Mouse (Mus musculus) E14TG2a.4 (cell line): ENCODE data around the gene Zfp786.

Source experiments
- CTCF ChIP-seq: conservative IDR thresholded peaks from 2 replicates; pipeline ENCODE4 v1.5.1; 2014; ENCODE audit warnings: low read length
- NANOG ChIP-seq: IDR thresholded peaks from 2 replicates; pipeline ENCODE4 v1.6.1; 2014; ENCODE audit warnings: borderline replicate concordance, low read length, mixed read lengths
- POU5F1 ChIP-seq: IDR thresholded peaks from 2 replicates; pipeline ENCODE4 v1.6.1; 2014; ENCODE audit warnings: low read length, borderline replicate concordance

DNA sequence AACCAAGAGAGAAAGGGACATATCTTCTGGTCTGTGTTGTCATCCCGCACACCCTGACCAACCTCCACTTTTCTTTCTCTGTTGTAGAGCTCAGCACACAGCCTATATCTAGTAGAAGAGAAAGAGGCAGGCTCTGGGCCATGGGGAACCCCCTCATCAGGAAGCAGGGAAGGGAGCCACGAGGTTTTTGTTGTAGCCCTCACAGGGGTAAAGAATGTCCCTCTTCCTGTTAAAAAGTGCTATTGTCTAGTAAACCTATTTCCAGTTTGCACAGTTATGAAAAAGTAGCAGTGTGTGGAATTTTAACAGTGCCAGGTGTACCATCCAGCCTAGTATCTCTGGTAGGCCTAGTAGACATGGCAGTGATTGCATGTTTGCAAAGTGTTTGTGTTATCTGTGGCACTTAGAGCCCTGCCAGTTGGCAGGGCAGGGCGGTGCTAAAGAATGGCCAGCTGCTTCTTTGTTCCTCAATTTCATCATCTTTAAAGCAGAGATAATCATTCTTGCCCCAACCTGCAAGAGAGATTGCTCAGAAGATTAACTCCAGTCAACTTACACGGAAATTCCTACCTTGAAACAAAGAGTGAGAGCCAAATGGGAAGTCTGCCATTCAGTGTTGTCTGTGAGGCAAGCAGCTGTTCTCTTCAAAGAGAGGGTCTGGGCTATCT, 48.5 kb upstream of the Zfp786 start:
- no peak for TF ChIP-seq CTCF
- TF ChIP-seq POU5F1, result no peak
- no peak for TF ChIP-seq NANOG
